Mouse (Mus musculus) forebrain, embryonic 15.5 days (tissue): Measurements from ENCODE around the gene Rad50. TPM values are rescaled to one million over a fixed set of nuclear protein-coding genes. Genes with fewer than 3 reads are reported as not detected.

Experiments
- ATAC-seq: fragments of 200-750 bp; cut with Nextera tagmentation; replicated peaks from 2 replicates; pipeline ENCODE4 v1.8.0; 2017; ENCODE audit warnings: mild to moderate bottlenecking, moderate TSS enrichment, moderate library complexity
- H3K27ac ChIP-seq: fragments of 300-500 bp; sonication (generic); replicated peaks from 2 replicates; pipeline ENCODE4 v1.5.1; 2015; ENCODE audit warnings: mild to moderate bottlenecking, inconsistent platforms
- H3K27me3 ChIP-seq: fragments of 300-500 bp; sonication (generic); 2 replicates; pipeline ENCODE4 v1.6.1; 2015; ENCODE audit warnings: inconsistent platforms
- H3K36me3 ChIP-seq: fragments of 300-500 bp; sonication (generic); 2 replicates; pipeline ENCODE4 v1.6.1; 2015; ENCODE audit warnings: mild to moderate bottlenecking, inconsistent platforms
- H3K4me1 ChIP-seq: fragments of 300-500 bp; sonication (generic); 2 replicates; pipeline ENCODE4 v1.6.1; 2015; ENCODE audit warnings: inconsistent platforms
- H3K4me2 ChIP-seq: fragments of 300-500 bp; sonication (generic); replicated peaks from 2 replicates; pipeline ENCODE4 v1.6.1; 2015; ENCODE audit warnings: mild to moderate bottlenecking, inconsistent platforms
- H3K4me3 ChIP-seq: fragments of 300-500 bp; sonication (generic); 2 replicates; pipeline ENCODE4 v1.5.1; 2015; ENCODE audit warnings: mild to moderate bottlenecking, inconsistent platforms
- H3K9ac ChIP-seq: fragments of 300-500 bp; sonication (generic); replicated peaks from 2 replicates; pipeline ENCODE4 v1.6.1; 2015; ENCODE audit warnings: mild to moderate bottlenecking, inconsistent platforms
- H3K9me3 ChIP-seq: fragments of 300-500 bp; sonication (generic); 2 replicates; pipeline ENCODE4 v1.6.1; 2016; ENCODE audit warnings: inconsistent platforms
- WGBS: fragments of 180-500 bp; shearing (Covaris S2); methylation state at CpG from one replicate; pipeline ENCODE4 v1.1.7; 2015; ENCODE audit warnings: mixed read lengths; 5-methylcytosine and 5-hydroxymethylcytosine counted together
- polyA plus RNA-seq: library from polyadenylated mRNA; unstranded; fragments of >200 nt; fragmentation: Nextera tagmentation; extraction: Ambion mirVana; gene quantifications from 2 replicates; pipeline ENCODE4 v1.2.1, GENCODE M21; 2015

Rad50 gene
- polyA plus RNA-seq, 1 experiment from 2014 or later = 15.2 TPM

GRCm38 (mm10) chr11:53651441-53651840 lies 55.7 kb downstream of the Rad50 start:
- H3K9ac ChIP-seq = no peak overlapping the region
- H3K36me3 ChIP-seq = peaks cover 17% of the 10 kb centered on the region
- WGBS = 96% methylated on average over 4 of the region's 4 CpGs
- ATAC-seq = no peak
- no peaks in the 10 kb centered on the region for H3K4me1 ChIP-seq
- H3K4me2 ChIP-seq = no peak overlapping the region
- no peaks in the 10 kb centered on the region for H3K9me3 ChIP-seq
- no peak overlapping the region for H3K27ac ChIP-seq
- no peaks in the 10 kb centered on the region for H3K27me3 ChIP-seq
- no peak overlapping the region for H3K4me3 ChIP-seq

- no peak overlapping the region for H3K4me2 ChIP-seq
- no peaks in the 10 kb centered on the region for H3K27me3 ChIP-seq
- H3K9ac ChIP-seq = no peak overlapping the region
- H3K27ac ChIP-seq = no peak overlapping the region
- no peaks in the 10 kb centered on the region for H3K9me3 ChIP-seq
- ATAC-seq = no peak
- no peak overlapping the region for H3K4me3 ChIP-seq
- 70% methylated on average over 5 of the region's 5 CpGs for WGBS
- no peaks in the 10 kb centered on the region for H3K4me1 ChIP-seq
- no peaks in the 10 kb centered on the region for H3K36me3 ChIP-seq
These were observed 63.1 kb downstream of the Rad50 start for GRCm38 (mm10) chr11:53644017-53644416.

- Histone ChIP-seq H3K27ac (no peak overlapping the region), H3K9me3 (no peaks in the 10 kb centered on the region), H3K36me3 (no peaks in the 10 kb centered on the region), H3K9ac (no peak overlapping the region), H3K4me2 (no peak overlapping the region), H3K27me3 (no peaks in the 10 kb centered on the region), H3K4me1 (no peaks in the 10 kb centered on the region), H3K4me3 (no peak overlapping the region)
- 78% methylated on average over 12 of the region's 12 CpGs for WGBS
- no peak for ATAC-seq
These were observed 64.3 kb downstream of the Rad50 start for GRCm38 (mm10) chr11:53642744-53643279.

- no peak overlapping the region for H3K27ac ChIP-seq
- peaks cover 5% of the 10 kb centered on the region; the same call in 1 of the 2 replicates for H3K27me3 ChIP-seq
- H3K36me3 ChIP-seq = no peaks in the 10 kb centered on the region
- peaks cover 7% of the 10 kb centered on the region for H3K4me1 ChIP-seq
- no peak for ATAC-seq
- no peak overlapping the region for H3K9ac ChIP-seq
- no peak overlapping the region for H3K4me3 ChIP-seq
- no peaks in the 10 kb centered on the region for H3K9me3 ChIP-seq
- WGBS = 83% methylated on average over 10 of the region's 10 CpGs
- H3K4me2 ChIP-seq = no peak overlapping the region
These were observed 69.3 kb downstream of the Rad50 start for GRCm38 (mm10) chr11:53637803-53638260.

GRCm38 (mm10) chr11:53637046-53637802 lies 69.9 kb downstream of the Rad50 start:
- Histone ChIP-seq H3K27ac (no peak overlapping the region), H3K4me1 (peaks cover 7% of the 10 kb centered on the region), H3K4me2 (no peak overlapping the region), H3K36me3 (no peaks in the 10 kb centered on the region), H3K4me3 (no peak overlapping the region), H3K9ac (no peak overlapping the region), H3K27me3 (peaks cover 5% of the 10 kb centered on the region; the same call in 1 of the 2 replicates), H3K9me3 (no peaks in the 10 kb centered on the region)
- ATAC-seq = no peak
- WGBS = 23% methylated on average over 21 of the region's 21 CpGs

GRCm38 (mm10) chr11:53636183-53636646 lies 70.9 kb downstream of the Rad50 start:
- Histone ChIP-seq H3K9ac (peak overlapping the region; percentile 49), H3K36me3 (no peaks in the 10 kb centered on the region), H3K4me2 (peak overlapping the region; percentile 63), H3K9me3 (no peaks in the 10 kb centered on the region), H3K4me1 (peaks cover 7% of the 10 kb centered on the region), H3K4me3 (peak overlapping the region; percentile 33), H3K27ac (no peak overlapping the region), H3K27me3 (peaks cover 5% of the 10 kb centered on the region; the same call in 1 of the 2 replicates)
- no peak for ATAC-seq
- 4% methylated on average over 39 of the region's 40 CpGs for WGBS

- H3K4me3 ChIP-seq = peak overlapping the region; percentile 33
- peak overlapping the region; percentile 63 for H3K4me2 ChIP-seq
- peaks cover 5% of the 10 kb centered on the region; the same call in 1 of the 2 replicates for H3K27me3 ChIP-seq
- ATAC-seq = no peak
- no peaks in the 10 kb centered on the region for H3K36me3 ChIP-seq
- peak overlapping the region; percentile 49; the same call in 1 of the 2 replicates for H3K9ac ChIP-seq
- WGBS = 46% methylated on average over 9 of the region's 9 CpGs
- H3K9me3 ChIP-seq = no peaks in the 10 kb centered on the region
- no peak overlapping the region for H3K27ac ChIP-seq
- peaks cover 7% of the 10 kb centered on the region for H3K4me1 ChIP-seq
These were observed 71.4 kb downstream of the Rad50 start for GRCm38 (mm10) chr11:53635590-53636182.

- peaks cover 5% of the 10 kb centered on the region; the same call in 1 of the 2 replicates for H3K27me3 ChIP-seq
- no peaks in the 10 kb centered on the region for H3K9me3 ChIP-seq
- H3K27ac ChIP-seq = no peak within 1 kb of the TSS
- WGBS = 88% methylated on average over 8 of the region's 8 CpGs
- H3K4me2 ChIP-seq = no peak within 1 kb of the TSS
- H3K4me3 ChIP-seq = no peak within 1 kb of the TSS
- no peaks in the 10 kb centered on the region for H3K36me3 ChIP-seq
- no peak for ATAC-seq
- H3K4me1 ChIP-seq = peaks cover 7% of the 10 kb centered on the region
- no peak within 1 kb of the TSS for H3K9ac ChIP-seq
These were observed 72.6 kb downstream of the Rad50 start, which contains the start of gene Il13 for GRCm38 (mm10) chr11:53634556-53634955. Gene Il13, minus strand, starts transcription at chr11:53634702.

GRCm38 (mm10) chr11:53633644-53634043 lies 73.5 kb downstream of the Rad50 start:
- H3K27ac ChIP-seq = no peak overlapping the region
- no peak overlapping the region for H3K4me2 ChIP-seq
- no peaks in the 10 kb centered on the region for H3K9me3 ChIP-seq
- WGBS = 85% methylated on average over 7 of the region's 7 CpGs
- ATAC-seq = no peak
- H3K9ac ChIP-seq = no peak overlapping the region
- no peaks in the 10 kb centered on the region for H3K36me3 ChIP-seq
- peaks cover 5% of the 10 kb centered on the region; the same call in 1 of the 2 replicates for H3K27me3 ChIP-seq
- no peak overlapping the region for H3K4me3 ChIP-seq
- H3K4me1 ChIP-seq = peaks cover 7% of the 10 kb centered on the region

- Histone ChIP-seq H3K36me3 (no peaks in the 10 kb centered on the region), H3K4me1 (peaks cover 7% of the 10 kb centered on the region), H3K9ac (no peak overlapping the region), H3K27ac (no peak overlapping the region), H3K9me3 (no peaks in the 10 kb centered on the region), H3K27me3 (peaks cover 5% of the 10 kb centered on the region; the same call in 1 of the 2 replicates), H3K4me3 (no peak overlapping the region), H3K4me2 (no peak overlapping the region)
- WGBS = 71% methylated on average over 14 of the region's 14 CpGs
- no peak for ATAC-seq
These were observed 74.9 kb downstream of the Rad50 start for GRCm38 (mm10) chr11:53632122-53632733.

- Histone ChIP-seq H3K27me3 (no peaks in the 10 kb centered on the region), H3K4me2 (no peak overlapping the region), H3K27ac (no peak overlapping the region), H3K36me3 (no peaks in the 10 kb centered on the region), H3K9me3 (no peaks in the 10 kb centered on the region), H3K4me3 (no peak overlapping the region), H3K9ac (no peak overlapping the region), H3K4me1 (no peaks in the 10 kb centered on the region)
- peak; percentile 63 for ATAC-seq
- 13% methylated on average over 1 of the region's 1 CpGs for WGBS
These were observed 79.3 kb downstream of the Rad50 start for GRCm38 (mm10) chr11:53627859-53628258.
